Mouse (Mus musculus) erythroblast, embryonic 14.5 days (primary cell): ENCODE measurements around the gene Cpt1c. TPM values are rescaled to one million over a fixed set of nuclear protein-coding genes. Genes with fewer than 3 reads are reported as not detected.

ENCODE experiments used
- H3K27me3 ChIP-seq: 2 replicates; pipeline ENCODE4 v1.6.1; 2012; ENCODE audit warnings: inconsistent platforms; ENCODE audit not compliant: control insufficient read depth
- H3K36me3 ChIP-seq: 2 replicates; pipeline ENCODE4 v1.6.1; 2012; ENCODE audit warnings: mild to moderate bottlenecking, inconsistent platforms; ENCODE audit not compliant: control insufficient read depth
- H3K4me1 ChIP-seq: 2 replicates; pipeline ENCODE4 v1.6.1; 2012; ENCODE audit warnings: inconsistent platforms; ENCODE audit not compliant: control insufficient read depth
- H3K4me3 ChIP-seq: replicated peaks from 2 replicates; pipeline ENCODE3; 2012; ENCODE audit warnings: moderate library complexity, mild to moderate bottlenecking, inconsistent platforms
- H3K9me3 ChIP-seq: 2 replicates; pipeline ENCODE4 v1.6.1; 2012; ENCODE audit warnings: low read length, inconsistent platforms, mixed read lengths; ENCODE audit not compliant: control insufficient read depth
- GATA1 ChIP-seq: IDR thresholded peaks from 2 replicates; pipeline ENCODE4 v1.6.1; 2012; ENCODE audit warnings: low read length, inconsistent platforms, mixed read lengths
- TAL1 ChIP-seq: IDR thresholded peaks from 3 replicates; pipeline ENCODE4 v1.6.1; 2012; ENCODE audit warnings: low read length, inconsistent platforms, mixed read lengths
- polyA plus RNA-seq: library from polyadenylated mRNA; stranded (reverse); fragments of >175 nt; gene quantifications from 2 replicates; pipeline ENCODE4 v1.2.3, GENCODE M21; 2012

The Cpt1c gene
- polyA plus RNA-seq, 1 experiment: 0.05 TPM

GRCm38 (mm10) chr7:44959874-44960511 lies 14.7 kb downstream of the Cpt1c start:
- no peak for TF ChIP-seq TAL1
- TF ChIP-seq GATA1: no peak
- Histone ChIP-seq H3K36me3 (no peaks in the 10 kb centered on the region), H3K4me1 (peaks cover 26% of the 10 kb centered on the region), H3K27me3 (no peaks in the 10 kb centered on the region; the same call in 1 of the 2 replicates), H3K4me3 (no peak overlapping the region), H3K9me3 (no peaks in the 10 kb centered on the region)

- Histone ChIP-seq H3K4me3 (no peak overlapping the region), H3K36me3 (no peaks in the 10 kb centered on the region), H3K9me3 (no peaks in the 10 kb centered on the region), H3K27me3 (no peaks in the 10 kb centered on the region; the same call in 1 of the 2 replicates), H3K4me1 (peaks cover 26% of the 10 kb centered on the region)
- no peak for TF ChIP-seq GATA1
- TF ChIP-seq TAL1: no peak
Measured at GRCm38 (mm10) chr7:44959281-44959680, 15.4 kb downstream of the Cpt1c start.

GRCm38 (mm10) chr7:44958208-44958607 lies 16.4 kb downstream of the Cpt1c start:
- peaks cover 4% of the 10 kb centered on the region for H3K27me3 ChIP-seq
- TF ChIP-seq GATA1 (no peak), TAL1 (no peak)
- no peaks in the 10 kb centered on the region for H3K36me3 ChIP-seq
- peaks cover 31% of the 10 kb centered on the region for H3K4me1 ChIP-seq
- H3K9me3 ChIP-seq: no peaks in the 10 kb centered on the region
- H3K4me3 ChIP-seq: no peak overlapping the region

GRCm38 (mm10) chr7:44957183-44957835 lies 17.3 kb downstream of the Cpt1c start:
- Histone ChIP-seq H3K4me3 (no peak overlapping the region), H3K4me1 (peaks cover 32% of the 10 kb centered on the region), H3K27me3 (peaks cover 6% of the 10 kb centered on the region), H3K9me3 (no peaks in the 10 kb centered on the region), H3K36me3 (no peaks in the 10 kb centered on the region)
- TF ChIP-seq GATA1 (no peak), TAL1 (no peak)

GRCm38 (mm10) chr7:44956266-44956665 lies 18.4 kb downstream of the Cpt1c start:
- no peak overlapping the region for H3K4me3 ChIP-seq
- H3K27me3 ChIP-seq: peaks cover 16% of the 10 kb centered on the region
- no peak for TF ChIP-seq TAL1
- no peak for TF ChIP-seq GATA1
- H3K9me3 ChIP-seq: no peaks in the 10 kb centered on the region
- H3K36me3 ChIP-seq: no peaks in the 10 kb centered on the region
- peaks cover 36% of the 10 kb centered on the region for H3K4me1 ChIP-seq

- Histone ChIP-seq H3K9me3 (no peaks in the 10 kb centered on the region), H3K4me1 (peaks cover 36% of the 10 kb centered on the region), H3K27me3 (peaks cover 22% of the 10 kb centered on the region), H3K4me3 (no peak overlapping the region), H3K36me3 (no peaks in the 10 kb centered on the region)
- TF ChIP-seq GATA1 (no peak), TAL1 (no peak)
Measured at GRCm38 (mm10) chr7:44955628-44956027, 19.0 kb downstream of the Cpt1c start.

- Histone ChIP-seq H3K9me3 (no peaks in the 10 kb centered on the region), H3K4me3 (no peak overlapping the region), H3K27me3 (peaks cover 36% of the 10 kb centered on the region), H3K4me1 (peaks cover 28% of the 10 kb centered on the region), H3K36me3 (no peaks in the 10 kb centered on the region)
- no peak for TF ChIP-seq GATA1
- TF ChIP-seq TAL1: no peak
Measured at GRCm38 (mm10) chr7:44954091-44954885, 20.4 kb downstream of the Cpt1c start.

- H3K9me3 ChIP-seq: no peaks in the 10 kb centered on the region
- TF ChIP-seq GATA1 (no peak), TAL1 (no peak)
- no peaks in the 10 kb centered on the region for H3K36me3 ChIP-seq
- H3K27me3 ChIP-seq: peaks cover 43% of the 10 kb centered on the region
- H3K4me1 ChIP-seq: peaks cover 24% of the 10 kb centered on the region
- no peak overlapping the region for H3K4me3 ChIP-seq
Measured at GRCm38 (mm10) chr7:44953561-44953960, 21.1 kb downstream of the Cpt1c start.
